Mouse (Mus musculus) right cerebral cortex, postnatal 36 days (tissue): ENCODE measurements at regions not wholly inside any gene's neighbourhood (a gene's known extent, or its start where the extent isn't known, plus 50 kb on each side); places are given as distances from the start of the nearest gene placed in this dataset.

Experiments
- DNase-seq, 2 experiments: peaks; one replicate each; pipeline ENCODE4 v3.0.0; 2022; ENCODE audit warnings: low spot score in 2 of 2, mixed read lengths in 1 of 2

- peak; percentile 33 to 66 for DNase-seq
Observed at GRCm38 (mm10) chr16:95647854-95648253, 54.0 kb upstream of the Ets2 start.

- DNase-seq, result peak in 1 of 2 experiments; percentile 31
Observed at GRCm38 (mm10) chr16:95642784-95643590, 56.6 kb upstream of the Erg start.

- DNase-seq, result no peak
Observed at GRCm38 (mm10) chr16:95640670-95641069, 54.3 kb upstream of the Erg start.

GRCm38 (mm10) chr16:95639677-95640076 is 53.3 kb upstream of the Erg start:
- DNase-seq, result no peak

DNA sequence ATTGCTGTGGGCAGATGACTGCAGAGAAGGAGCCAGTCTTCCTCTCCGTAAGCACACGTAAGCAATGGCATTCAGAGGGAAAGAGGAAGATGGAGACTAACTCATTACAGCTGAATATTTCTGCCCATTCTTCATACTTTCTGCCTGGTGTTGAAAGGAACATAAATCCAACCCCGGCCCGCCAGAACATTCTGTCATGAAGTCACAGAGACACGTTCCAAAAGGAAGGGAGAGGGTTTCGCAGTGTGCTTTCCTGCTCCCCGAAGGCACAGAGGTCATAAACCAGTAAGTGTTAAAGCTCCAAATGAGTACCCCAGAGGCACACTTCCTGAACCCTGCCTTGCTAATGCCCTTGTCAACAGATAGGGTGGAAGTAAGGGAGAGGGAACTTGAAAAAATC is 51.5 kb upstream of the Erg start:
- no peak for DNase-seq

DNA sequence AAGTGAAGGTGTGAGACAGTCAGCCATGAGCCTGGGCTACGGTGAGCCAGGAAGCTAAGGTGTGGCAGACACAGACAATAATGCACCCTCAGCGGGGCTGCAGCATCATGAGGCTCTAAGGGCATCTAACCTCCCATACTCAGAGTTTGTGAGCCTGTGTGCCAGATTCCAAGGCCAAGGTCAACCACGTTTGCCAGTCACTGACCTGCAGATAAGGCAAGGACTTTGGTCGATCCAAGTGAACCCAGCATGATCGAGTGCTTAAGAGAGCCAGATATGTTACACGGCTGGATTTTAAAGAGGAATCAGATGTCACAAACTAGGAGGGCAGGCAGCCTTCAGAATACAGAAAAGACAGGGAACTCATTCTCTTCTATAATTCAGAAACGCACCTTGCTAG is 50.2 kb upstream of the Erg start:
- no peak for DNase-seq
